Comparison of ENCODE assay signal across 15 mouse cellular contexts in genomic region chr1:37560356-37560755, GRCm38 (mm10). TPM values are rescaled to one million over a fixed set of nuclear protein-coding genes. Genes with fewer than 3 reads are reported as not detected.
DNase-seq lines count a peak whose midpoint lies in the region; ATAC-seq lines count a peak whose summit lies in the region.
"Had no signal": no experiment of that assay in that cellular context is flagged by ENCODE, and none has a peak within 500 bp of the region (broad histone marks: within the 10 kb centered on the region; RNA-seq: fewer than 3 reads in every experiment).

No protein-coding gene starts in this region.

- peak; percentile 17 to 43 for DNase-seq in cerebellum, postnatal 14 days
- no peak for DNase-seq in cerebellum, adult 9-11 months
- DNase-seq in hindbrain, embryonic 10.5 days (ENCODE audit: low spot score) = no peak
- peak; percentile 15 for DNase-seq in midbrain, embryonic 14.5 days
- no peak for DNase-seq in midbrain, embryonic 11.5 days (ENCODE audit: low spot score, missing footprints)
- DNase-seq: adrenal gland, postnatal 25 days; gastrocnemius, postnatal 10 days; heart, postnatal 10 days; kidney, adult 8-10 months; kidney, postnatal 10 days had no signal

- peak; percentile 27; the same call in 1 of the 2 replicates for ATAC-seq in hindbrain, embryonic 16.5 days
- no peak for ATAC-seq in midbrain, embryonic 14.5 days (ENCODE audit: low FRiP score, low TSS enrichment)
- ATAC-seq in midbrain, embryonic 11.5 days (ENCODE audit: low FRiP score) = no peak
- ATAC-seq: intestine, embryonic 15.5 days had no signal

- H3K4me3 ChIP-seq in hindbrain, embryonic 16.5 days (ENCODE audit: low read length) = no peak overlapping the region
- H3K4me3 ChIP-seq in hindbrain, embryonic 10.5 days = no peak overlapping the region
- no peak overlapping the region for H3K4me3 ChIP-seq in midbrain, embryonic 14.5 days (replicated peaks; ENCODE audit: low read depth, low read length)
- no peak overlapping the region for H3K4me3 ChIP-seq in midbrain, embryonic 11.5 days (ENCODE audit: low read depth, low read length)
- no peak overlapping the region for H3K4me3 ChIP-seq in macrophage (ENCODE audit: inconsistent target)
- H3K4me3 ChIP-seq: heart, embryonic 12.5 days; hindbrain, embryonic 13.5 days; intestine, embryonic 15.5 days had no signal

- no peaks in the 10 kb centered on the region for H3K36me3 ChIP-seq in hindbrain, embryonic 16.5 days (ENCODE audit: control insufficient read depth, insufficient read depth, low read length)
- no peaks in the 10 kb centered on the region for H3K36me3 ChIP-seq in hindbrain, embryonic 10.5 days
- H3K36me3 ChIP-seq in midbrain, embryonic 14.5 days (ENCODE audit: control insufficient read depth, insufficient read depth, low read length) = no peaks in the 10 kb centered on the region
- no peaks in the 10 kb centered on the region for H3K36me3 ChIP-seq in midbrain, embryonic 11.5 days (ENCODE audit: control insufficient read depth, insufficient read depth, low read length)
- H3K36me3 ChIP-seq in macrophage (ENCODE audit: inconsistent target) = no peaks in the 10 kb centered on the region
- H3K36me3 ChIP-seq: heart, embryonic 12.5 days; hindbrain, embryonic 13.5 days; intestine, embryonic 15.5 days had no signal

- H3K4me2 ChIP-seq in hindbrain, embryonic 16.5 days (ENCODE audit: low read length) = no peak overlapping the region
- no peak overlapping the region for H3K4me2 ChIP-seq in midbrain, embryonic 14.5 days (ENCODE audit: low read length)
- H3K4me2 ChIP-seq in midbrain, embryonic 11.5 days = no peak overlapping the region
- H3K4me2 ChIP-seq: heart, embryonic 12.5 days; hindbrain, embryonic 13.5 days; intestine, embryonic 15.5 days had no signal

- no peak overlapping the region for H3K27ac ChIP-seq in hindbrain, embryonic 16.5 days (ENCODE audit: low read depth, low read length)
- H3K27ac ChIP-seq in hindbrain, embryonic 10.5 days = no peak overlapping the region
- no peak overlapping the region for H3K27ac ChIP-seq in midbrain, embryonic 14.5 days (replicated peaks; ENCODE audit: low read depth, low read length)
- no peak overlapping the region for H3K27ac ChIP-seq in midbrain, embryonic 11.5 days (ENCODE audit: low read depth, low read length)
- peak overlapping the region; percentile 10; the same call in 1 of the 2 replicates for H3K27ac ChIP-seq in macrophage
- H3K27ac ChIP-seq: hindbrain, embryonic 13.5 days; intestine, embryonic 15.5 days had no signal

- H3K79me2 ChIP-seq in macrophage (ENCODE audit: inconsistent target) = no peaks in the 10 kb centered on the region

- H3K27me3 ChIP-seq in hindbrain, embryonic 16.5 days (replicated peaks; ENCODE audit: control insufficient read depth, insufficient read depth, low read length) = no peaks in the 10 kb centered on the region
- no peaks in the 10 kb centered on the region for H3K27me3 ChIP-seq in hindbrain, embryonic 10.5 days (ENCODE audit: insufficient read depth, poor library complexity, severe bottlenecking)
- no peaks in the 10 kb centered on the region for H3K27me3 ChIP-seq in midbrain, embryonic 14.5 days (ENCODE audit: control insufficient read depth, insufficient read depth, low read length)
- no peaks in the 10 kb centered on the region for H3K27me3 ChIP-seq in midbrain, embryonic 11.5 days (ENCODE audit: control insufficient read depth, insufficient read depth, low read length)
- H3K27me3 ChIP-seq: heart, embryonic 12.5 days; hindbrain, embryonic 13.5 days; intestine, embryonic 15.5 days had no signal

- H3K4me1 ChIP-seq in hindbrain, embryonic 16.5 days (ENCODE audit: control insufficient read depth, insufficient read depth, low read depth, low read length) = peaks cover under 1% of the 10 kb centered on the region; the same call in 1 of the 2 replicates
- H3K4me1 ChIP-seq in hindbrain, embryonic 10.5 days (replicated peaks) = peaks cover 4% of the 10 kb centered on the region; the same call in 1 of the 2 replicates
- no peaks in the 10 kb centered on the region for H3K4me1 ChIP-seq in midbrain, embryonic 14.5 days (ENCODE audit: control insufficient read depth, insufficient read depth, low read length)
- no peaks in the 10 kb centered on the region for H3K4me1 ChIP-seq in midbrain, embryonic 11.5 days (ENCODE audit: control insufficient read depth, insufficient read depth, low read length)
- H3K4me1 ChIP-seq: heart, embryonic 12.5 days; intestine, embryonic 15.5 days had no signal

- 54% methylated on average over 4 of the region's 4 CpGs for WGBS in hindbrain, embryonic 16.5 days
- 85% methylated on average over 4 of the region's 4 CpGs for WGBS in hindbrain, embryonic 10.5 days
- WGBS in midbrain, embryonic 14.5 days = 70% methylated on average over 4 of the region's 4 CpGs
- 85% methylated on average over 4 of the region's 4 CpGs for WGBS in midbrain, embryonic 11.5 days
- 88% methylated on average over 4 of the region's 4 CpGs for WGBS in macrophage (ENCODE audit: missing documents)

- H3K9me3 ChIP-seq in hindbrain, embryonic 16.5 days (ENCODE audit: control insufficient read depth, low read length) = no peaks in the 10 kb centered on the region
- H3K9me3 ChIP-seq in hindbrain, embryonic 10.5 days = no peaks in the 10 kb centered on the region
- no peaks in the 10 kb centered on the region for H3K9me3 ChIP-seq in midbrain, embryonic 14.5 days (ENCODE audit: control insufficient read depth, low read length)
- no peaks in the 10 kb centered on the region for H3K9me3 ChIP-seq in midbrain, embryonic 11.5 days (ENCODE audit: control insufficient read depth, low read length)
- H3K9me3 ChIP-seq: heart, embryonic 12.5 days; hindbrain, embryonic 13.5 days; intestine, embryonic 15.5 days had no signal

- no peak overlapping the region; the same call in 1 of the 2 replicates for H3K9ac ChIP-seq in hindbrain, embryonic 16.5 days (ENCODE audit: low read depth, low read length)
- H3K9ac ChIP-seq in midbrain, embryonic 14.5 days (replicated peaks; ENCODE audit: low read length) = no peak overlapping the region
- no peak overlapping the region for H3K9ac ChIP-seq in midbrain, embryonic 11.5 days (ENCODE audit: low read length)
- H3K9ac ChIP-seq: heart, embryonic 12.5 days; hindbrain, embryonic 13.5 days; intestine, embryonic 15.5 days had no signal

RNA-seq across cellular contexts. Expression of gene Mgat4a, which starts 19.5 kb away (rescaled TPM):
- 8.0 and 11.0 TPM in 2 replicates for polyA plus RNA-seq in hindbrain, embryonic 16.5 days (2015; fragmentation: Nextera tagmentation; extraction: Ambion mirVana)
- 1.2 and 2.5 TPM in 2 replicates for polyA plus RNA-seq in hindbrain, embryonic 10.5 days (2016; fragmentation: Nextera tagmentation; extraction: Ambion mirVana)
- polyA plus RNA-seq in midbrain, embryonic 14.5 days (2014; fragmentation: Nextera tagmentation; extraction: Ambion mirVana) = 11.6 and 12.9 TPM in 2 replicates
- 2.9 and 5.7 TPM in 2 replicates for polyA plus RNA-seq in midbrain, embryonic 11.5 days (2014; fragmentation: Nextera tagmentation; extraction: Ambion mirVana)
- 100 to 1,000 TPM in 7 of 26 experiments, 10 to 100 TPM in 19; 35.9 to 259 (median 71.5) TPM for total RNA-seq in macrophage (2018; cell fraction: chromatin; rRNA removed)
- total RNA-seq in macrophage (2018; cell fraction: cytosol; rRNA removed) = 10 to 100 TPM; 16.7 to 53.5 (median 28.3) TPM
- total RNA-seq in macrophage (2018; cell fraction: nucleus; rRNA removed) = 100 to 1,000 TPM in 8 of 26 experiments, 10 to 100 TPM in 18; 33.7 to 151 (median 72.3) TPM
- 9.6 to 16.8 TPM (median 15.0 TPM) in 3 replicates for polyA plus RNA-seq in macrophage (2018)

Comparison
In these comparisons a context has a peak if more than half of its experiments do, and no peak if none do; other contexts are left out.
1. DNase-seq: peak in cerebellum, postnatal 14 days (2 of 2) and midbrain, embryonic 14.5 days (single experiment); none in cerebellum, adult 9-11 months (single experiment), hindbrain, embryonic 10.5 days (single experiment) and midbrain, embryonic 11.5 days (single experiment).